Mouse (Mus musculus): ENCODE data around the gene Svip. TPM values are rescaled to one million over a fixed set of nuclear protein-coding genes. Genes with fewer than 3 reads are reported as not detected.

The Svip gene
- polyA plus RNA-seq (2017; shearing (Covaris generic)): 1.5 TPM

DNA sequence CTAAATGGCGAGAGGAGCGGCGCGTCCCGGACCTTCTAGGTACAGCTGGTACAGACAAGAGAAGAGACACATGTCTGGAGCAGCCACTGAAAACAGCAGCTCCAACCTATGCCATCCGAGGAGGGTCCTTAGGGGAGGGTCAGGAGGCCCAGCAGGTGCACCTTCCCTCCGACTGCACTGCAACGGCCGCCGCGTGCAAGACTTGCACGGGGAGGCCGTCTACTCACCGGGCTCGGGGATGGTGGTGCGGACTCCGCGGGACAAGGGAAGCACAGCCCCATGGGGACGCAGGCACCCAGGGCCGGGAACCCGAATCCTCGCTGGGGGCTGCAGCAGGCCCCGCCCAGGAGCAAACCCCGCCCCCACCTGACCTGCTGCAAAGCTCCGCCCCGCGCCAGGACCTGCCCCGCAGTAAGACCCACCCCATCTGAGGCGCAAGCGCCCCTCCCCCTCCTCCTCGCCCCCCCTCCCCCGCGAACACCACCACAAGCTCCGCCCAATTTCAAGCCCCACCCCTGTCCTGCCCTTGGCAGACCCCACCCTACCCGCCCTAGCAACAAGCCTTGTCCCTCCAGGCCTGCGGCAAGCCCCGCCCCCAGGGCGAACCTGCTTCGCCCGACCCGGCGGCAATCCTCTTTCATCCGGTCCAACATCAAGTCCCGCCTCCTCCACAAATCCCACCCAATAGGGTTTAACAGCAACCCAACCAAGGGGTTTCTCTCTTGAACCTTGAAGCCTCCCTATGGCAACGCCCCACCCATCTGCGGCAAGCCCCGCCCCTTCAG lies at the start of gene Svip:
Gene Svip (minus strand): TSS at position 508 of the 785 bp plus-strand sequence.

DNA sequence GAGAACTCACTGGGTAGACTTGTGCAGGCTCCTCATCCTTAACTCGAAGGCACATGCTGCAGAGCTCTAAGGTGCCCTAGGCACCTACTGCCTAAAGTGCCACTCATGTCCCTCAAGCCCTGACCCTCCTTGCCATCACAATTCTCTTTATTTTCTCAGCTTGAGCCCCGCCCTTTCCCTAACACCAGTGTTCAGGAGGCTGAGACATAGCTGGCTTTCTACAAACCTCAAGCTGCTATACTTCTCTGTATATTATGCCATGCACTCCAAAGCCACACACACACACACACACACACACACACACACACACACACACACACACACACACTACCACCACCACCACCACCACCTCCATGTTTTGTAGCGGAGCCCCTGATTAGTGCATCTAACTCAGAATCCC lies 9.8 kb upstream of the Svip start, which contains the start of gene 1700015G11Rik:
Gene 1700015G11Rik (minus strand): TSS at position 101 of the 400 bp plus-strand sequence.

Other genes with a start within 250 kb of the Svip start
- 5.0 TPM for gene Gas2, start 144.0 kb downstream of the Svip start, polyA plus RNA-seq (2017; shearing (Covaris generic))
- gene Fancf, start 143.8 kb downstream of the Svip start, polyA plus RNA-seq (2017; shearing (Covaris generic)): 26.0 TPM
- not detected for gene 1700015G11Rik, start 9.7 kb upstream of the Svip start, polyA plus RNA-seq (2017; shearing (Covaris generic))